Mouse (Mus musculus): Measurements from ENCODE around the gene Kazald1. TPM values are rescaled to one million over a fixed set of nuclear protein-coding genes. Genes with fewer than 3 reads are reported as not detected.

Kazald1 gene
- polyA plus RNA-seq, 1 experiment from 2014 or later = 4.9 TPM

- Histone ChIP-seq H3K36me3 (replicated peaks; ENCODE audit: control insufficient read depth, insufficient read depth) (peaks cover 28% of the 10 kb centered on the region), H3K27ac (peak overlapping the region; percentile 96), H3K9me3 (ENCODE audit: control insufficient read depth, low read length) (no peaks in the 10 kb centered on the region), H3K9ac (peak overlapping the region; percentile 92), H3K4me2 (replicated peaks) (peak overlapping the region; percentile 85), H3K4me3 (replicated peaks; ENCODE audit: low read length) (peak overlapping the region; percentile 46), H3K27me3 (ENCODE audit: control insufficient read depth, insufficient read depth, low read length) (no peaks in the 10 kb centered on the region), H3K4me1 (replicated peaks; ENCODE audit: control insufficient read depth, insufficient read depth, low read length) (peaks cover 19% of the 10 kb centered on the region)
- ATAC-seq (ENCODE audit: low FRiP score) (no peak), DNase-seq (ENCODE audit: low spot score) (no peak)
- 51% methylated on average over 7 of the region's 7 CpGs for WGBS
These were observed 17.3 kb upstream of the Kazald1 start for GRCm38 (mm10) chr19:45057724-45058112.

DNA sequence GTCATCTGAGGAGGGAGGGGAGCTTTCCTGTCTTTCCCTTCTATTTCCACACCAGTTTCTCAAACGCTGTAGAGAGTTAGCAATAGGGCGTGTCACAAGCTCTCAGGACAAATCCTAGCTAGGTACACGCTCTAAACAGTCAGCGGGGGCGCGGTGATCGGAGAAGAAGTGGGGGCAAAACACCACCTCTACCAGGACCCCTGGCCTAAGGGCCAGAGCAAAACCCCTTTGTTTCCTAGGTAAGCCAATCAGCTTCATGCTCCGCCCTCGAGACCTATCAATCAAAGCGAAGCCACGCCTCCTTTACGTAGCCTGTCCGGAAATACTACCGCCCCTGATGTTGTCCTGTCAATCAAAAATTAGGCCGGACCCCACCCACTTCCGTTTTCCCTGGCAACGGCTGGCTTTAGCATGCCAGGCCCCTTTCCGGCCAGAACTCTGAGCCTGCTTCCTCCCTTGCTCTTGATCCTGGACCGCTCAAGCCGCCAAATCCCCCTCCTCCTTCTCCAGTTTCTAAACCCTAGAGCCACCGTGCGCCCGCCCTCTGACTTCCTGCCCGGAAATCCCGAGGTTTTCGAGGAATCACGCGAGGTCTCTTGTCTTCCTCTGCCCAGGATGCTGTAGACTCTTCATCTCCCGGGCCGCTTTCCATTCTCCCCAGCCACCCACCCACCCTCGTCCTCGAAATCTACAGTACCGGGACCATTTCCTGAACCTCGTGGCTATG, 16.8 kb upstream of the Kazald1 start:
- ATAC-seq (ENCODE audit: low FRiP score) (peak; percentile 93), DNase-seq (ENCODE audit: low spot score) (peak; percentile 100)
- no peaks in the 10 kb centered on the region for H3K9me3 ChIP-seq (ENCODE audit: control insufficient read depth, low read length)
- H3K27ac ChIP-seq = peak overlapping the region; percentile 96
- WGBS = under 1% methylated on average over 34 of the region's 34 CpGs
- peaks cover 19% of the 10 kb centered on the region for H3K4me1 ChIP-seq (replicated peaks; ENCODE audit: control insufficient read depth, insufficient read depth, low read length)
- H3K9ac ChIP-seq = peak overlapping the region; percentile 92
- H3K36me3 ChIP-seq (replicated peaks; ENCODE audit: control insufficient read depth, insufficient read depth) = peaks cover 22% of the 10 kb centered on the region
- H3K4me2 ChIP-seq (replicated peaks) = peak overlapping the region; percentile 85
- peak overlapping the region; percentile 46 for H3K4me3 ChIP-seq (replicated peaks; ENCODE audit: low read length)
- H3K27me3 ChIP-seq (ENCODE audit: control insufficient read depth, insufficient read depth, low read length) = no peaks in the 10 kb centered on the region

GRCm38 (mm10) chr19:45058841-45059240, 16.2 kb upstream of the Kazald1 start:
- H3K9ac ChIP-seq = peak overlapping the region; percentile 92
- H3K9me3 ChIP-seq (ENCODE audit: control insufficient read depth, low read length) = no peaks in the 10 kb centered on the region
- peaks cover 19% of the 10 kb centered on the region for H3K4me1 ChIP-seq (replicated peaks; ENCODE audit: control insufficient read depth, insufficient read depth, low read length)
- peak overlapping the region; percentile 46 for H3K4me3 ChIP-seq (replicated peaks; ENCODE audit: low read length)
- peaks cover 17% of the 10 kb centered on the region for H3K36me3 ChIP-seq (replicated peaks; ENCODE audit: control insufficient read depth, insufficient read depth)
- peak overlapping the region; percentile 96 for H3K27ac ChIP-seq
- peak overlapping the region; percentile 85 for H3K4me2 ChIP-seq (replicated peaks)
- 1% methylated on average over 14 of the region's 14 CpGs for WGBS
- DNase-seq (ENCODE audit: low spot score) = no peak
- H3K27me3 ChIP-seq (ENCODE audit: control insufficient read depth, insufficient read depth, low read length) = peaks cover 3% of the 10 kb centered on the region; the same call in 1 of the 2 replicates
- no peak for ATAC-seq (ENCODE audit: low FRiP score)

- no peak overlapping the region for H3K27ac ChIP-seq
- H3K27me3 ChIP-seq (ENCODE audit: control insufficient read depth, insufficient read depth, low read length) = peaks cover 45% of the 10 kb centered on the region
- ATAC-seq (ENCODE audit: low FRiP score) = peak; percentile 29; the same call in 1 of the 2 replicates
- DNase-seq (ENCODE audit: low spot score) = peak; percentile 54
- H3K36me3 ChIP-seq (replicated peaks; ENCODE audit: control insufficient read depth, insufficient read depth) = no peaks in the 10 kb centered on the region
- H3K9ac ChIP-seq = peak overlapping the region; percentile 48
- H3K9me3 ChIP-seq (ENCODE audit: control insufficient read depth, low read length) = no peaks in the 10 kb centered on the region
- H3K4me2 ChIP-seq (replicated peaks) = peak overlapping the region; percentile 31
- WGBS = 40% methylated on average over 18 of the region's 20 CpGs
- no peak overlapping the region for H3K4me3 ChIP-seq (replicated peaks; ENCODE audit: low read length)
- peaks cover 8% of the 10 kb centered on the region for H3K4me1 ChIP-seq (replicated peaks; ENCODE audit: control insufficient read depth, insufficient read depth, low read length)
These were observed 11.3 kb upstream of the Kazald1 start for GRCm38 (mm10) chr19:45063565-45064292.

GRCm38 (mm10) chr19:45065226-45065625, 9.8 kb upstream of the Kazald1 start:
- ATAC-seq (ENCODE audit: low FRiP score) (no peak), DNase-seq (ENCODE audit: low spot score) (no peak)
- Histone ChIP-seq H3K9me3 (ENCODE audit: control insufficient read depth, low read length) (no peaks in the 10 kb centered on the region), H3K27me3 (ENCODE audit: control insufficient read depth, insufficient read depth, low read length) (peaks cover 45% of the 10 kb centered on the region), H3K9ac (no peak overlapping the region), H3K4me1 (replicated peaks; ENCODE audit: control insufficient read depth, insufficient read depth, low read length) (0 out of 2 replicates have a peak, but pooled peaks cover 4% of the 10 kb centered on the region), H3K4me3 (replicated peaks; ENCODE audit: low read length) (no peak overlapping the region), H3K27ac (no peak overlapping the region), H3K4me2 (replicated peaks) (0 out of 2 replicates have a peak overlapping the region, but pooled peaks have one; percentile 2), H3K36me3 (replicated peaks; ENCODE audit: control insufficient read depth, insufficient read depth) (no peaks in the 10 kb centered on the region)
- 2% methylated on average over 20 of the region's 21 CpGs for WGBS

DNA sequence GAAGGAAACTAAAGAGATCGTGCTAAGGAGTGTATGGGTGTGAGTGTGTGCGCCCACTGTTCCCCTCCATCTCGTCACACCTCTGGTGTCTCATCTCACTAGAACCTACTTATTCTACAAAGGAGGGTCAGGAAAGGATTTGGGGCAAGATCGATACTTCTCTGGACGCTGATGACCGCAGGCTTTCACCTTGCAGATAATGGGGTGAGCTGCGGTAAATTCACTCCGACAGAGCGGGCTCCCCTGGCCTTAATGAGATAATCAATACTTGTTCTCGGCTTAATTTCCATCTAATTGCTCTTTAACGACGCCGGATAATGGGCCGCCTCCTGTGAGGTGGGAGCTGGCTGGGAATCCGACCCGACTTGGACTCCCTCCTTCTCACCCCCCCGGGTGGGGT, 7.9 kb upstream of the Kazald1 start:
- no peaks in the 10 kb centered on the region for H3K9me3 ChIP-seq (ENCODE audit: control insufficient read depth, low read length)
- H3K4me1 ChIP-seq (replicated peaks; ENCODE audit: control insufficient read depth, insufficient read depth, low read length) = 0 out of 2 replicates have a peak, but pooled peaks cover 4% of the 10 kb centered on the region
- no peak for DNase-seq (ENCODE audit: low spot score)
- no peaks in the 10 kb centered on the region for H3K36me3 ChIP-seq (replicated peaks; ENCODE audit: control insufficient read depth, insufficient read depth)
- no peak overlapping the region for H3K4me3 ChIP-seq (replicated peaks; ENCODE audit: low read length)
- 21% methylated on average over 17 of the region's 17 CpGs for WGBS
- no peak for ATAC-seq (ENCODE audit: low FRiP score)
- H3K27ac ChIP-seq = no peak overlapping the region
- peaks cover 56% of the 10 kb centered on the region for H3K27me3 ChIP-seq (ENCODE audit: control insufficient read depth, insufficient read depth, low read length)
- H3K4me2 ChIP-seq (replicated peaks) = no peak overlapping the region
- H3K9ac ChIP-seq = no peak overlapping the region

DNA sequence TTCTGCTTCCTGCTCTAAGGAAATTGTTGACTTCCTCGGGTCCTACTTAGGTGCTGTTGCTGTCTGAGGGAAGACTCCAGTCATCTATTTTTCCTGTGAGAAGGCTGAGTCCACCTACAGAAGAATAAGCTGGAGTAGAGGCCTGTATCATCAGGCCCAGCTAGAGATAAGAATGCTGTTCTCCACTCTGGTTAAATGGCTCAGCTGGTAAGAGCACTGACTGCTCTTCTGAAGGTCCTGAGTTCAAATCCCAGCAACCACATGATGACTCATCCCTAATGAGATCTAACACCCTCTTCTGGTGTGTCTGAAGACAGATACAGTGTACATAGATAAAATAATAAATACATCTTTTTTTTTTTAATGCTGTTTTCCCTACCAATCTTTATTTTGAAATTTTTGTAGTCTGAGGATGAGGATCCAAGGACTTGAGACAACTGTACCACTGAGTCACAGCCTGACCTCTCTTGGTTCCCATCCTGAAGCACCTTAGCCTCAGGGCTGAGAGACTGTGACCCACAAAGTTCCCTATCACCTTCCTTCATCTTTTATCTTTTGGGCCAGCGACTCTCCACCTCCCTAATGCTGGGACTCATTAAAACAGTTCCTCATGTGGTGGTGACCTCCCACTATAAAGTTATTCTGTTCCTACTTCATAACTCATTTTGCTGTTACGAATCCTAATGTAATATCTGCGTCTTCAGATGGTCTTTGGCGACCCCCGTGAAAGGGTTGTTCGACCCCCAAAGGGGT, 7.1 kb upstream of the Kazald1 start:
- Histone ChIP-seq H3K27me3 (ENCODE audit: control insufficient read depth, insufficient read depth, low read length) (peaks cover 59% of the 10 kb centered on the region), H3K9me3 (ENCODE audit: control insufficient read depth, low read length) (no peaks in the 10 kb centered on the region), H3K9ac (no peak overlapping the region), H3K4me1 (replicated peaks; ENCODE audit: control insufficient read depth, insufficient read depth, low read length) (0 out of 2 replicates have a peak, but pooled peaks cover 4% of the 10 kb centered on the region), H3K4me3 (replicated peaks; ENCODE audit: low read length) (no peak overlapping the region), H3K36me3 (replicated peaks; ENCODE audit: control insufficient read depth, insufficient read depth) (no peaks in the 10 kb centered on the region), H3K27ac (no peak overlapping the region), H3K4me2 (replicated peaks) (no peak overlapping the region)
- DNase-seq (ENCODE audit: low spot score) = no peak
- ATAC-seq (ENCODE audit: low FRiP score) = no peak
- WGBS = 81% methylated on average over 7 of the region's 7 CpGs

DNA sequence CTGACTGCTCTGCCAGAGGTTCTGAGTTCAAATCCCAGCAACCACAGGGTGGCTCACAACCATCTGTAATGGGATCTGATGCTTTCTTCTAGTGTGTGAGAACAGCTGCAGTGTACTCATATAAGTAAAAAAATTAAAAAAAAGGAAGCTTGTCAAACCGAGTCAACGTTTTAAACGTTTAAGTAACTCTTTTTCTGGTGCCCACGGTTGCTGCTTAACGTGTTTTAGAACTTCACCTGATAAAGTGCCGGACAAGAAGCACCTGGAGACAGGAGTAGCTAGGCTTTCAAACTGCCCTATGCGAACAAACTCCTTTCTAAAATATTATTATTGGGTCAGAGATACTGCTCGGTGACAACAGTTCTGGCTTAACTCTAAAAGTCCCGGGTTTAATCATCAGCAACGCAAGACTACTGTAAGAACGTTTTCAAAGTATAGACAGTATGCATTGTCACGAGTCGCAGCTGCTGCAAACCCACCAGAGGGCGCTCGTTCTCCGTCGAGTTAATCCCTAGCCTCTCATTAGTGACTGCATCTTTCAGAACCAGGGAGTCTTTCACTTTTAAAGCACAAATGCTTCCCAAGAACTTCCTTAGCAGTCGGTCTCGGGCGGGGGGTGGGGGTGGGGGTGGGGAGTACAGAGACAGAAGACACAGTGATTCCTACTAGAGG, 1.0 kb upstream of the Kazald1 start:
- H3K27ac ChIP-seq = peak overlapping the region; percentile 90; the same call in 1 of the 2 replicates

More for the DNA sequence above, 1.0 kb upstream of the Kazald1 start:
- Histone ChIP-seq H3K4me1 (replicated peaks; ENCODE audit: control insufficient read depth, insufficient read depth, low read length) (peaks cover 13% of the 10 kb centered on the region), H3K4me2 (replicated peaks) (peak overlapping the region; percentile 91), H3K9me3 (ENCODE audit: control insufficient read depth, low read length) (no peaks in the 10 kb centered on the region), H3K27me3 (ENCODE audit: control insufficient read depth, insufficient read depth, low read length) (peaks cover 56% of the 10 kb centered on the region), H3K4me3 (replicated peaks; ENCODE audit: low read length) (peak overlapping the region; percentile 57), H3K9ac (peak overlapping the region; percentile 74), H3K36me3 (replicated peaks; ENCODE audit: control insufficient read depth, insufficient read depth) (no peaks in the 10 kb centered on the region)
- ATAC-seq (ENCODE audit: low FRiP score) = 0 out of 2 replicates have a peak, but pooled peaks have one; percentile 28
- peak; percentile 83 for DNase-seq (ENCODE audit: low spot score)
- WGBS = 9% methylated on average over 20 of the region's 20 CpGs
